Mouse (Mus musculus) MEL (cell line): ENCODE data around the gene Fam205c.

Experiments used
- POLR2AphosphoS2 ChIP-seq: IDR thresholded peaks from 2 replicates; pipeline ENCODE4 v1.6.1; 2011; ENCODE audit warnings: low read length, improper control_type of control experiment
- ZC3H11A ChIP-seq: IDR thresholded peaks from 2 replicates; pipeline ENCODE4 v1.6.1; 2012; ENCODE audit warnings: low read depth, mild to moderate bottlenecking, inconsistent platforms, low read length, improper control_type of control experiment

- TF ChIP-seq POLR2AphosphoS2 (no peak), ZC3H11A (no peak)
Observed at GRCm38 (mm10) chr4:42888806-42889205, 14.8 kb upstream of the Fam205c start.
